Mouse (Mus musculus): Measurements from ENCODE around the gene Sh3bp5.

Gene Sh3bp5

DNA sequence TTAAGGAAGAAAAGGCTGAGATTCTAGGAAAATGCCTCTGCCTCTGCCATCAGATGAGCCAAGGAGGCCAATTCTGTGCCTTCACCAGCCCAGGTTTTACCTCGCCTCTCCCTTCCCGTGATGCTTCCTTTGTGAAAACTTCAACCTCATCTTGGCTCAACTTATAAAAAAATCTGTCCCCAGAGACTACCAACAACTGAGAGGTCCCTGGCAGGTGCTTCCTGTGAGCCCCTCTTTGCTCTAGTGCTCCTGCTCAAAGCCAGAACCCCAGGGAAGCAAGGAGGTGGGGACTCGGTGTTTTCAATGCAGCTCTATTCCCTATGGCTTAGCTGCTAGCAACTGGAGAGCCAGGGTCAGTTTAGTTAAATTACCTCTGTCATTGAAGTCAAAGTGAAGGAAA is 122.7 kb downstream of the Sh3bp5 start:
- DNase-seq (ENCODE audit: extremely low read depth, low read depth, low spot score): no peak

Measured in fat pad, adult 2 months (tissue).